Mouse (Mus musculus) cortical plate, adult 2 months (tissue): ENCODE results near the gene N4bp1.

ENCODE experiments used
- CTCF ChIP-seq: fragments of 200-500 bp; IDR thresholded peaks from 2 replicates; pipeline ENCODE4 v1.5.1; 2011; ENCODE audit warnings: mild to moderate bottlenecking, control low read depth, low read length; ENCODE audit not compliant: insufficient read depth; ENCODE audit errors: extremely low read depth
- POLR2A ChIP-seq: fragments of 200-500 bp; IDR thresholded peaks from 2 replicates; pipeline ENCODE4 v1.6.1; 2011; ENCODE audit warnings: mild to moderate bottlenecking, low read length, control low read depth; ENCODE audit not compliant: insufficient read depth; ENCODE audit errors: extremely low read depth

DNA sequence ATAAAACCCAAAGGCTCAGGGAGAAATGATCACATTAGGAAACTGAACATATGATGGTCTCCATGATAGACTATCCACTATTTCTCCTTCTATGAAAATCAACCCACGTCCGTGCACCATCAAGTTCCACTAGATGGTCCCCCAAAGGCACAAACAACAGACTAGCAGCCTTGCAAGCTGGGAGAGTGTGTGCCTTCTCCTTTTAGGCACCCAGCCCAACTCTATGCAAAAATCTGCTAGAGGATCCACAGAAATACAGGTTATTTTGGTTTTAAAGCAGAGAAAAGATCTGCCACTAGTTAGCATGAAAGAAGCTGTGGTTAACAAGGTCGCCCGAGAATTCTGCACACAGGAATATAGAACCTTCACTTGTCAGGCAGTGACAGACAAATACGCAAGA lies 39.2 kb downstream of the N4bp1 start:
- TF ChIP-seq CTCF: no peak
- no peak for TF ChIP-seq POLR2A
